Mouse (Mus musculus) bone marrow, adult 2 months (tissue): ENCODE measurements around the gene Fgf15.

Experiments used
- CTCF ChIP-seq: fragments of 200-500 bp; IDR thresholded peaks from 2 replicates; pipeline ENCODE4 v1.5.1; 2011; ENCODE audit warnings: low read length, control low read depth; ENCODE audit not compliant: control insufficient read depth, insufficient read depth
- POLR2A ChIP-seq: fragments of 200-500 bp; IDR thresholded peaks from 2 replicates; pipeline ENCODE4 v1.6.1; 2011; ENCODE audit warnings: low read depth, mild to moderate bottlenecking, control low read depth, low read length, borderline replicate concordance; ENCODE audit not compliant: control insufficient read depth

DNA sequence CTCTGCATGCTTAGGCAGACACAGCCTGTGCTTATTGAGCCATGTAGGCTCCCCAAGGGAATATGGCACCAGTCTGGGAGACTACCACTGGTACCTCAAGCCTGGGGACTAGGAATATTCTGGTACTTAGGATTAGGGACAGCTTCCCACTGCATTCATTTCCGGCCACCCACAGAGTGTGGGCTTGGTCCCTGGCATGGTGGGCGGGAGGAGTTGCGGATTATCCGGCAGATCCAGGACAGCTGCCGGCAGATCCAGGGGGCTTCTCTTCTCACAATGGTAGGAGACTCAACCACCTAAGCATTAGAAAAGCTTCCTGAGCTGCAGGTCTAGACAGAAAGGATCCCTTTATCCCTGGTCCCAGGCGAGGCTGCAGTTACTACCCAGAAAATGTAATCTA, 2.2 kb downstream of the Fgf15 start:
- TF ChIP-seq POLR2A, result no peak
- TF ChIP-seq CTCF, result no peak
